Mouse (Mus musculus) gastrocnemius, postnatal 10 days (tissue): Measurements from ENCODE around the gene Sgf29. TPM values are rescaled to one million over a fixed set of nuclear protein-coding genes. Genes with fewer than 3 reads are reported as not detected.

Source experiments
- DNase-seq: peaks from one replicate; pipeline ENCODE4 v3.0.0; 2021; ENCODE audit warnings: mixed read lengths
- total RNA-seq, 2 experiments: library from RNA; stranded (reverse); gene quantifications; 2 replicates each; pipeline ENCODE4 v1.2.3; 2021

Gene Sgf29
- total RNA-seq, 2 experiments from 2014 or later, result 21.9 to 22.9 TPM

GRCm38 (mm10) chr7:126636733-126637520 lies 12.2 kb upstream of the Sgf29 start:
- DNase-seq, result no peak

- no peak for DNase-seq
Observed at GRCm38 (mm10) chr7:126642545-126643243, 6.4 kb upstream of the Sgf29 start.

GRCm38 (mm10) chr7:126643244-126643617 lies 5.9 kb upstream of the Sgf29 start:
- peak; percentile 17 for DNase-seq

- DNase-seq, result no peak
Observed at GRCm38 (mm10) chr7:126644345-126644744, 4.8 kb upstream of the Sgf29 start.

GRCm38 (mm10) chr7:126644914-126645313 lies 4.2 kb upstream of the Sgf29 start:
- no peak for DNase-seq

- DNase-seq, result no peak
Observed at GRCm38 (mm10) chr7:126645708-126646107, 3.4 kb upstream of the Sgf29 start.

GRCm38 (mm10) chr7:126648486-126648885 lies 623 bp upstream of the Sgf29 start:
- no peak for DNase-seq

GRCm38 (mm10) chr7:126650852-126651251 lies 1.7 kb downstream of the Sgf29 start:
- DNase-seq, result no peak

GRCm38 (mm10) chr7:126653991-126654390 lies 4.9 kb downstream of the Sgf29 start:
- no peak for DNase-seq

GRCm38 (mm10) chr7:126655695-126656094 lies 6.6 kb downstream of the Sgf29 start:
- DNase-seq, result no peak

- DNase-seq, result no peak
Observed at GRCm38 (mm10) chr7:126657522-126657921, 8.4 kb downstream of the Sgf29 start.

GRCm38 (mm10) chr7:126659771-126660170 lies 10.7 kb downstream of the Sgf29 start:
- no peak for DNase-seq

- DNase-seq, result no peak
Observed at GRCm38 (mm10) chr7:126663646-126664045, 14.5 kb downstream of the Sgf29 start.

GRCm38 (mm10) chr7:126665269-126665668 lies 16.2 kb downstream of the Sgf29 start:
- DNase-seq, result no peak

- no peak for DNase-seq
Observed at GRCm38 (mm10) chr7:126667495-126668090, 18.5 kb downstream of the Sgf29 start.

GRCm38 (mm10) chr7:126668452-126668851 lies 19.3 kb downstream of the Sgf29 start:
- no peak for DNase-seq

GRCm38 (mm10) chr7:126670152-126670551 lies 21.0 kb downstream of the Sgf29 start:
- DNase-seq, result no peak

GRCm38 (mm10) chr7:126672111-126672510 lies 23.0 kb downstream of the Sgf29 start:
- no peak for DNase-seq

GRCm38 (mm10) chr7:126675104-126675503 lies 26.0 kb downstream of the Sgf29 start:
- DNase-seq, result no peak

GRCm38 (mm10) chr7:126676207-126676606 lies 27.1 kb downstream of the Sgf29 start, which contains the start of gene Sult1a1:
Gene Sult1a1, minus strand, starts transcription at chr7:126676432.
- DNase-seq, result no peak

- DNase-seq, result no peak
Observed at GRCm38 (mm10) chr7:126676631-126677220, 27.6 kb downstream of the Sgf29 start.

- no peak for DNase-seq
Observed at GRCm38 (mm10) chr7:126678545-126679341, 29.6 kb downstream of the Sgf29 start.
